Mouse (Mus musculus): Measurements from ENCODE around the gene Pappa. TPM values are rescaled to one million over a fixed set of nuclear protein-coding genes. Genes with fewer than 3 reads are reported as not detected.

The Pappa gene
- polyA plus RNA-seq, 2 experiments, result 1.7 TPM

- no peaks in the 10 kb centered on the region for H3K36me3 ChIP-seq (ENCODE audit: control insufficient read depth, insufficient read depth, low read length)
- H3K4me1 ChIP-seq (ENCODE audit: control insufficient read depth, insufficient read depth, low read length), result no peaks in the 10 kb centered on the region
- H3K27ac ChIP-seq (replicated peaks; ENCODE audit: low read depth, low read length), result no peak overlapping the region
- ATAC-seq (ENCODE audit: low FRiP score, low read depth), result no peak
- H3K9ac ChIP-seq (ENCODE audit: low read depth, low read length, severe bottlenecking), result no peak overlapping the region
- H3K4me3 ChIP-seq (replicated peaks; ENCODE audit: low read length), result no peak overlapping the region
- DNase-seq (ENCODE audit: low spot score), result no peak
- WGBS, result 78% methylated on average over 3 of the region's 3 CpGs
- no peaks in the 10 kb centered on the region for H3K9me3 ChIP-seq (ENCODE audit: control insufficient read depth, low read length)
- H3K4me2 ChIP-seq (replicated peaks; ENCODE audit: low read depth, low read length, severe bottlenecking), result no peak overlapping the region
- no peaks in the 10 kb centered on the region for H3K27me3 ChIP-seq (ENCODE audit: control insufficient read depth, insufficient read depth, low read length)
- TF ChIP-seq POLR2A (IDR thresholded peaks at IDR 0.05; ENCODE audit: borderline replicate concordance, extremely low read depth, insufficient read depth, insufficient read length), result no peak
Observed at GRCm38 (mm10) chr4:65209369-65210015, 85.5 kb downstream of the Pappa start.

DNA sequence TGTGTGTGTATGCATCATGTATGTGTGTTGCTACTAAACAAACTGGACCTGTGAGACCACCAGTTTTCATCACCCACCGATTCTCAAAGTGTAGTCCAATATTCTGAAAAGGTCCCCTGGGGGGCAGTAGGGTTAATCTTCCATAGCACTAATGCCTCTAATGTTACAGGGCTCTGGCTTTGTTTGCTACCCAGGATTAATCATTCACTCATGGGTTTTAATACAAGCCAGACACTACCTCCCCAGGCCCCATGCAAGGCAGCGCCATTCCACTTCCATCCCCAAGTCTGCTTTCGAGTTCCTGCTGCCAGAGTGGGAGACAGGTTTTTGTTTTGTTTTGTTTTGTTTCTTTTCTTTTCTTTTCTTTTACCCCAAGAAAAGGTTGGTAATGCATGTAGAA lies 92.7 kb downstream of the Pappa start:
- Histone ChIP-seq H3K9me3 (ENCODE audit: control insufficient read depth, low read length) (no peaks in the 10 kb centered on the region), H3K4me2 (replicated peaks; ENCODE audit: low read depth, low read length, severe bottlenecking) (no peak overlapping the region), H3K4me3 (replicated peaks; ENCODE audit: low read length) (no peak overlapping the region), H3K9ac (ENCODE audit: low read depth, low read length, severe bottlenecking) (no peak overlapping the region), H3K4me1 (ENCODE audit: control insufficient read depth, insufficient read depth, low read length) (peaks cover 14% of the 10 kb centered on the region), H3K27ac (replicated peaks; ENCODE audit: low read depth, low read length) (no peak overlapping the region), H3K27me3 (ENCODE audit: control insufficient read depth, insufficient read depth, low read length) (no peaks in the 10 kb centered on the region), H3K36me3 (ENCODE audit: control insufficient read depth, insufficient read depth, low read length) (no peaks in the 10 kb centered on the region)
- WGBS, result 16% methylated on average over 3 of the region's 3 CpGs
- DNase-seq (ENCODE audit: low spot score) (peak; percentile 12), ATAC-seq (ENCODE audit: low FRiP score, low read depth) (no peak)
- TF ChIP-seq POLR2A (IDR thresholded peaks at IDR 0.05; ENCODE audit: borderline replicate concordance, extremely low read depth, insufficient read depth, insufficient read length), result no peak

GRCm38 (mm10) chr4:65217651-65218364 lies 93.8 kb downstream of the Pappa start:
- ATAC-seq (ENCODE audit: low FRiP score, low read depth), result peak; percentile 55; the same call in 1 of the 2 replicates
- no peak overlapping the region for H3K27ac ChIP-seq (replicated peaks; ENCODE audit: low read depth, low read length)
- no peaks in the 10 kb centered on the region for H3K36me3 ChIP-seq (ENCODE audit: control insufficient read depth, insufficient read depth, low read length)
- peak; percentile 40 for DNase-seq (ENCODE audit: low spot score)
- no peak overlapping the region for H3K4me3 ChIP-seq (replicated peaks; ENCODE audit: low read length)
- peaks cover 14% of the 10 kb centered on the region for H3K4me1 ChIP-seq (ENCODE audit: control insufficient read depth, insufficient read depth, low read length)
- H3K9ac ChIP-seq (ENCODE audit: low read depth, low read length, severe bottlenecking), result no peak overlapping the region
- no peaks in the 10 kb centered on the region for H3K9me3 ChIP-seq (ENCODE audit: control insufficient read depth, low read length)
- WGBS, result 6% methylated on average over 9 of the region's 9 CpGs
- no peaks in the 10 kb centered on the region for H3K27me3 ChIP-seq (ENCODE audit: control insufficient read depth, insufficient read depth, low read length)
- TF ChIP-seq POLR2A (IDR thresholded peaks at IDR 0.05; ENCODE audit: borderline replicate concordance, extremely low read depth, insufficient read depth, insufficient read length), result no peak
- peak overlapping the region; percentile 25 for H3K4me2 ChIP-seq (replicated peaks; ENCODE audit: low read depth, low read length, severe bottlenecking)

DNA sequence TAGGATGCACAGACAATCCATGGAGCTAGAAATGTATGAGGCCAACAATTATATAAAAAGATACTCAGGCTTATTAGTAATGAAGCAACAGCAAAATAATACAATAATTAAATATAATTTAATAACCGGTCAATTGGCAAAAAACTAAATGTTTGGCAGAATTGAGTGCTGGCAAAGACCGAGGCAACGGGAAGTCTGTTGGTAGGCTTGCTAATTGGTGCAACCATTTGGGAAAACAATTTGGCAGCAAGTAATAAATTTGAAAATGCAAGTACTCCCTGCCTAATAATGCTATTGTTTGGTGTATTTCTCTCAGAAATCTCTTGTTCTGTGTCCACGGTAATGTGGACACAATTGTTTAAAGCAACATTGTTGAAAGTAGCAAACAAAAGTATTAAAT lies 99.9 kb downstream of the Pappa start:
- 78% methylated on average over 4 of the region's 4 CpGs for WGBS
- no peak overlapping the region for H3K9ac ChIP-seq (ENCODE audit: low read depth, low read length, severe bottlenecking)
- no peaks in the 10 kb centered on the region for H3K9me3 ChIP-seq (ENCODE audit: control insufficient read depth, low read length)
- H3K36me3 ChIP-seq (ENCODE audit: control insufficient read depth, insufficient read depth, low read length), result no peaks in the 10 kb centered on the region
- DNase-seq (ENCODE audit: low spot score) (no peak), ATAC-seq (ENCODE audit: low FRiP score, low read depth) (no peak)
- no peak for TF ChIP-seq POLR2A (IDR thresholded peaks at IDR 0.05; ENCODE audit: borderline replicate concordance, extremely low read depth, insufficient read depth, insufficient read length)
- no peaks in the 10 kb centered on the region for H3K27me3 ChIP-seq (ENCODE audit: control insufficient read depth, insufficient read depth, low read length)
- H3K4me1 ChIP-seq (ENCODE audit: control insufficient read depth, insufficient read depth, low read length), result no peaks in the 10 kb centered on the region
- no peak overlapping the region for H3K4me2 ChIP-seq (replicated peaks; ENCODE audit: low read depth, low read length, severe bottlenecking)
- no peak overlapping the region for H3K27ac ChIP-seq (replicated peaks; ENCODE audit: low read depth, low read length)
- H3K4me3 ChIP-seq (replicated peaks; ENCODE audit: low read length), result no peak overlapping the region

DNA sequence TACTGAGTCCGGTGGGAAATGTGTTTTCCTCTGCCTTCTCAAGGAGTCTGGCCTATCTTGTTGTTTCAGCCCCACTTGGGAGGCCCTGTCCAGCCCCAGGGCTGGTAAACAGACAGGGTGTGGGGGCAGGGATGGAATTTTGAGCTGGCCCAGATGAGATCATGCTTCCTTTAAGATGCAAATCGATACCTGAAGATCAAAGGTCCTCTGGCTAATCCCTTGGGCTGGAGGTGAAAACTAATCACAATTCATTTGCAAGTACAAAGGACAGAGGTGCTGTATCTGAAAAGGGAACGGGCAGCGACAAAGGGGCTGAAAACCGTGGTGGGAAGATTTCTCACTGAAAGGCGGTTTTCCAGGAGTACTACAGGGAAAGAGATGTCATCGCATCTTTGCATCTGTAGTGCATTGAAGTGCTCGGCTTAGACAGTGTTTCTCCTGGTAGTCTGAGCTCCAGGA lies 114.6 kb downstream of the Pappa start:
- no peak for ATAC-seq (ENCODE audit: low FRiP score, low read depth)
- Histone ChIP-seq H3K9ac (ENCODE audit: low read depth, low read length, severe bottlenecking) (no peak overlapping the region), H3K27me3 (ENCODE audit: control insufficient read depth, insufficient read depth, low read length) (no peaks in the 10 kb centered on the region), H3K4me2 (replicated peaks; ENCODE audit: low read depth, low read length, severe bottlenecking) (no peak overlapping the region), H3K27ac (replicated peaks; ENCODE audit: low read depth, low read length) (no peak overlapping the region), H3K4me1 (ENCODE audit: control insufficient read depth, insufficient read depth, low read length) (peaks cover 3% of the 10 kb centered on the region; the same call in 1 of the 2 replicates), H3K4me3 (replicated peaks; ENCODE audit: low read length) (no peak overlapping the region), H3K36me3 (ENCODE audit: control insufficient read depth, insufficient read depth, low read length) (no peaks in the 10 kb centered on the region), H3K9me3 (ENCODE audit: control insufficient read depth, low read length) (no peaks in the 10 kb centered on the region)
- no peak for DNase-seq (ENCODE audit: low spot score)
- WGBS, result 8% methylated on average over 8 of the region's 8 CpGs
- TF ChIP-seq POLR2A (IDR thresholded peaks at IDR 0.05; ENCODE audit: borderline replicate concordance, extremely low read depth, insufficient read depth, insufficient read length), result no peak

Data from limb, embryonic 14.5 days (tissue).